Mouse (Mus musculus): Measurements from ENCODE around the gene Auts2. TPM values are rescaled to one million over a fixed set of nuclear protein-coding genes. Genes with fewer than 3 reads are reported as not detected.

Gene Auts2
- polyA plus RNA-seq, 1 experiment from 2014 or later: 57.8 TPM

- no peak overlapping the region for H3K27ac ChIP-seq
- no peak overlapping the region for H3K4me3 ChIP-seq
- H3K36me3 ChIP-seq: no peaks in the 10 kb centered on the region
- 53% methylated on average over 5 of the region's 5 CpGs for WGBS
- no peak for DNase-seq (ENCODE audit: low spot score)
- H3K4me1 ChIP-seq: peaks cover 30% of the 10 kb centered on the region
- H3K27me3 ChIP-seq (ENCODE audit: low read depth, poor library complexity, severe bottlenecking): no peaks in the 10 kb centered on the region
- H3K9me3 ChIP-seq (replicated peaks): no peaks in the 10 kb centered on the region
Observed at GRCm38 (mm10) chr5:132305354-132305934, 237.7 kb downstream of the Auts2 start.

- 80% methylated on average over 4 of the region's 4 CpGs for WGBS
- no peaks in the 10 kb centered on the region for H3K27me3 ChIP-seq (ENCODE audit: low read depth, poor library complexity, severe bottlenecking)
- no peak overlapping the region for H3K27ac ChIP-seq
- no peaks in the 10 kb centered on the region for H3K36me3 ChIP-seq
- H3K9me3 ChIP-seq (replicated peaks): no peaks in the 10 kb centered on the region
- H3K4me3 ChIP-seq: no peak overlapping the region
- H3K4me1 ChIP-seq: peaks cover 38% of the 10 kb centered on the region
- no peak for DNase-seq (ENCODE audit: low spot score)
Observed at GRCm38 (mm10) chr5:132302778-132303177, 240.4 kb downstream of the Auts2 start.

GRCm38 (mm10) chr5:132300794-132301193 is 242.3 kb downstream of the Auts2 start:
- Histone ChIP-seq H3K9me3 (replicated peaks) (no peaks in the 10 kb centered on the region), H3K27ac (no peak overlapping the region), H3K27me3 (ENCODE audit: low read depth, poor library complexity, severe bottlenecking) (no peaks in the 10 kb centered on the region), H3K36me3 (no peaks in the 10 kb centered on the region), H3K4me1 (peaks cover 35% of the 10 kb centered on the region), H3K4me3 (no peak overlapping the region)
- WGBS: 69% methylated on average over 4 of the region's 4 CpGs
- DNase-seq (ENCODE audit: low spot score): no peak

GRCm38 (mm10) chr5:132299716-132300115 is 243.4 kb downstream of the Auts2 start:
- Histone ChIP-seq H3K27me3 (ENCODE audit: low read depth, poor library complexity, severe bottlenecking) (no peaks in the 10 kb centered on the region), H3K4me1 (peaks cover 33% of the 10 kb centered on the region), H3K4me3 (no peak overlapping the region), H3K36me3 (no peaks in the 10 kb centered on the region), H3K9me3 (replicated peaks) (no peaks in the 10 kb centered on the region), H3K27ac (no peak overlapping the region)
- WGBS: 83% methylated on average over 4 of the region's 4 CpGs
- DNase-seq (ENCODE audit: low spot score): no peak

- no peak overlapping the region for H3K4me3 ChIP-seq
- H3K9me3 ChIP-seq (replicated peaks): no peaks in the 10 kb centered on the region
- H3K27ac ChIP-seq: no peak overlapping the region
- H3K36me3 ChIP-seq: no peaks in the 10 kb centered on the region
- peaks cover 29% of the 10 kb centered on the region for H3K4me1 ChIP-seq
- DNase-seq (ENCODE audit: low spot score): no peak
- H3K27me3 ChIP-seq (ENCODE audit: low read depth, poor library complexity, severe bottlenecking): no peaks in the 10 kb centered on the region
Observed at GRCm38 (mm10) chr5:132298996-132299395, 244.1 kb downstream of the Auts2 start.

- DNase-seq (ENCODE audit: low spot score): no peak
- no peaks in the 10 kb centered on the region for H3K9me3 ChIP-seq (replicated peaks)
- no peaks in the 10 kb centered on the region for H3K36me3 ChIP-seq
- no peaks in the 10 kb centered on the region for H3K27me3 ChIP-seq (ENCODE audit: low read depth, poor library complexity, severe bottlenecking)
- WGBS: 95% methylated on average over 7 of the region's 7 CpGs
- no peak overlapping the region for H3K27ac ChIP-seq
- H3K4me3 ChIP-seq: no peak overlapping the region
- H3K4me1 ChIP-seq: peaks cover 26% of the 10 kb centered on the region
Observed at GRCm38 (mm10) chr5:132297309-132297708, 245.8 kb downstream of the Auts2 start.

GRCm38 (mm10) chr5:132294469-132294868 is 248.7 kb downstream of the Auts2 start:
- H3K27ac ChIP-seq: no peak overlapping the region
- DNase-seq (ENCODE audit: low spot score): no peak
- H3K9me3 ChIP-seq (replicated peaks): no peaks in the 10 kb centered on the region
- WGBS: 38% methylated on average over 3 of the region's 3 CpGs
- H3K36me3 ChIP-seq: no peaks in the 10 kb centered on the region
- no peak overlapping the region for H3K4me3 ChIP-seq
- peaks cover 34% of the 10 kb centered on the region for H3K4me1 ChIP-seq
- no peaks in the 10 kb centered on the region for H3K27me3 ChIP-seq (ENCODE audit: low read depth, poor library complexity, severe bottlenecking)

GRCm38 (mm10) chr5:132292932-132293331 is 250.2 kb downstream of the Auts2 start:
- Histone ChIP-seq H3K9me3 (replicated peaks) (no peaks in the 10 kb centered on the region), H3K27ac (no peak overlapping the region), H3K4me3 (no peak overlapping the region), H3K27me3 (ENCODE audit: low read depth, poor library complexity, severe bottlenecking) (no peaks in the 10 kb centered on the region), H3K4me1 (peaks cover 28% of the 10 kb centered on the region), H3K36me3 (no peaks in the 10 kb centered on the region)
- DNase-seq (ENCODE audit: low spot score): no peak
- 86% methylated on average over 2 of the region's 2 CpGs for WGBS

GRCm38 (mm10) chr5:132290606-132291535 is 252.3 kb downstream of the Auts2 start:
- Histone ChIP-seq H3K4me3 (no peak overlapping the region), H3K27me3 (ENCODE audit: low read depth, poor library complexity, severe bottlenecking) (no peaks in the 10 kb centered on the region), H3K36me3 (no peaks in the 10 kb centered on the region), H3K4me1 (peaks cover 28% of the 10 kb centered on the region), H3K9me3 (replicated peaks) (no peaks in the 10 kb centered on the region), H3K27ac (no peak overlapping the region)
- no peak for DNase-seq (ENCODE audit: low spot score)
- 68% methylated on average over 13 of the region's 13 CpGs for WGBS

- H3K4me1 ChIP-seq: no peaks in the 10 kb centered on the region
- no peaks in the 10 kb centered on the region for H3K36me3 ChIP-seq
- no peak overlapping the region for H3K27ac ChIP-seq
- H3K4me3 ChIP-seq: no peak overlapping the region
- H3K9me3 ChIP-seq (replicated peaks): no peaks in the 10 kb centered on the region
- DNase-seq (ENCODE audit: low spot score): no peak
- no peaks in the 10 kb centered on the region for H3K27me3 ChIP-seq (ENCODE audit: low read depth, poor library complexity, severe bottlenecking)
- 76% methylated on average over 3 of the region's 3 CpGs for WGBS
Observed at GRCm38 (mm10) chr5:132283741-132284140, 259.4 kb downstream of the Auts2 start.

GRCm38 (mm10) chr5:132274098-132274898 is 268.8 kb downstream of the Auts2 start:
- DNase-seq (ENCODE audit: low spot score): no peak
- no peaks in the 10 kb centered on the region for H3K36me3 ChIP-seq
- H3K4me3 ChIP-seq: no peak overlapping the region
- H3K27ac ChIP-seq: no peak overlapping the region
- H3K27me3 ChIP-seq (ENCODE audit: low read depth, poor library complexity, severe bottlenecking): no peaks in the 10 kb centered on the region
- H3K9me3 ChIP-seq (replicated peaks): no peaks in the 10 kb centered on the region
- H3K4me1 ChIP-seq: peaks cover 34% of the 10 kb centered on the region
- WGBS: 60% methylated on average over 15 of the region's 15 CpGs

GRCm38 (mm10) chr5:132272132-132272531 is 271.0 kb downstream of the Auts2 start:
- H3K27ac ChIP-seq: no peak overlapping the region
- H3K4me3 ChIP-seq: no peak overlapping the region
- WGBS: 88% methylated on average over 4 of the region's 4 CpGs
- H3K9me3 ChIP-seq (replicated peaks): no peaks in the 10 kb centered on the region
- no peaks in the 10 kb centered on the region for H3K27me3 ChIP-seq (ENCODE audit: low read depth, poor library complexity, severe bottlenecking)
- H3K4me1 ChIP-seq: peaks cover 39% of the 10 kb centered on the region
- H3K36me3 ChIP-seq: no peaks in the 10 kb centered on the region
- DNase-seq (ENCODE audit: low spot score): no peak

- no peak overlapping the region for H3K4me3 ChIP-seq
- H3K36me3 ChIP-seq: no peaks in the 10 kb centered on the region
- peaks cover 39% of the 10 kb centered on the region for H3K4me1 ChIP-seq
- no peaks in the 10 kb centered on the region for H3K9me3 ChIP-seq (replicated peaks)
- H3K27me3 ChIP-seq (ENCODE audit: low read depth, poor library complexity, severe bottlenecking): no peaks in the 10 kb centered on the region
- DNase-seq (ENCODE audit: low spot score): no peak
- WGBS: 84% methylated on average over 1 of the region's 1 CpGs
- H3K27ac ChIP-seq: no peak overlapping the region
Observed at GRCm38 (mm10) chr5:132270896-132271295, 272.2 kb downstream of the Auts2 start.
